Mouse (Mus musculus): Measurements from ENCODE around the gene Prlhr. TPM values are rescaled to one million over a fixed set of nuclear protein-coding genes. Genes with fewer than 3 reads are reported as not detected.

Gene Prlhr
- under 1 TPM; 0.29 to 0.46 TPM for total RNA-seq (2021)
- long read RNA-seq, experiment 1, result 0 reads
- long read RNA-seq, experiment 2, result 0 reads

GRCm38 (mm10) chr19:60468254-60468762 is at the start of gene Prlhr:
Gene Prlhr (minus strand): TSS chr19:60468304.
- H3K27ac ChIP-seq, result no peak within 1 kb of the TSS
- DNase-seq (ENCODE audit: low spot score in 2 of 2), result no peak
- no peak for TF ChIP-seq CTCF (conservative IDR thresholded peaks at IDR 0.05)
- peak within 1 kb of the TSS; percentile 43 for H3K4me3 ChIP-seq

- no peak for TF ChIP-seq CTCF (conservative IDR thresholded peaks at IDR 0.05)
- DNase-seq (ENCODE audit: low spot score in 2 of 2), result no peak
- Histone ChIP-seq H3K27ac (no peak overlapping the region), H3K4me3 (no peak overlapping the region)
Measured at GRCm38 (mm10) chr19:60515064-60515463, 47.0 kb upstream of the Prlhr start.

- H3K27ac ChIP-seq, result no peak overlapping the region
- no peak overlapping the region for H3K4me3 ChIP-seq
- DNase-seq (ENCODE audit: low spot score in 2 of 2), result peak in 1 of 2 experiments; percentile 48
- TF ChIP-seq CTCF (conservative IDR thresholded peaks at IDR 0.05), result peak; percentile 77
Measured at GRCm38 (mm10) chr19:60513431-60513830, 45.3 kb upstream of the Prlhr start.

GRCm38 (mm10) chr19:60500209-60500608 is 32.1 kb upstream of the Prlhr start:
- no peak for DNase-seq (ENCODE audit: low spot score in 2 of 2)
- H3K4me3 ChIP-seq, result no peak overlapping the region
- H3K27ac ChIP-seq, result no peak overlapping the region
- no peak for TF ChIP-seq CTCF (conservative IDR thresholded peaks at IDR 0.05)

GRCm38 (mm10) chr19:60497171-60497570 is 29.1 kb upstream of the Prlhr start:
- H3K4me3 ChIP-seq, result no peak overlapping the region
- DNase-seq (ENCODE audit: low spot score in 2 of 2), result no peak
- H3K27ac ChIP-seq, result no peak overlapping the region
- no peak for TF ChIP-seq CTCF (conservative IDR thresholded peaks at IDR 0.05)

GRCm38 (mm10) chr19:60495772-60496171 is 27.7 kb upstream of the Prlhr start:
- DNase-seq (ENCODE audit: low spot score in 2 of 2), result no peak
- no peak overlapping the region for H3K27ac ChIP-seq
- TF ChIP-seq CTCF (conservative IDR thresholded peaks at IDR 0.05), result no peak
- no peak overlapping the region for H3K4me3 ChIP-seq

- no peak for TF ChIP-seq CTCF (conservative IDR thresholded peaks at IDR 0.05)
- no peak overlapping the region for H3K27ac ChIP-seq
Measured at GRCm38 (mm10) chr19:60489566-60489965, 21.5 kb upstream of the Prlhr start.

GRCm38 (mm10) chr19:60485261-60485660 is 17.2 kb upstream of the Prlhr start:
- no peak for DNase-seq (ENCODE audit: low spot score in 2 of 2)
- TF ChIP-seq CTCF (conservative IDR thresholded peaks at IDR 0.05), result no peak
- Histone ChIP-seq H3K4me3 (no peak overlapping the region), H3K27ac (no peak overlapping the region)

More at GRCm38 (mm10) chr19:60489566-60489965, 21.5 kb upstream of the Prlhr start:
- no peak overlapping the region for H3K4me3 ChIP-seq
- no peak for DNase-seq (ENCODE audit: low spot score in 2 of 2)

GRCm38 (mm10) chr19:60478859-60479258 is 10.8 kb upstream of the Prlhr start:
- TF ChIP-seq CTCF (conservative IDR thresholded peaks at IDR 0.05), result no peak
- H3K27ac ChIP-seq, result no peak overlapping the region
- no peak for DNase-seq (ENCODE audit: low spot score in 2 of 2)
- H3K4me3 ChIP-seq, result no peak overlapping the region

GRCm38 (mm10) chr19:60477788-60478187 is 9.7 kb upstream of the Prlhr start:
- Histone ChIP-seq H3K27ac (no peak overlapping the region), H3K4me3 (no peak overlapping the region)
- no peak for TF ChIP-seq CTCF (conservative IDR thresholded peaks at IDR 0.05)
- DNase-seq (ENCODE audit: low spot score in 2 of 2), result no peak

GRCm38 (mm10) chr19:60468846-60469245 is 742 bp upstream of the Prlhr start:
- Histone ChIP-seq H3K4me3 (no peak overlapping the region), H3K27ac (no peak overlapping the region)
- no peak for TF ChIP-seq CTCF (conservative IDR thresholded peaks at IDR 0.05)
- DNase-seq (ENCODE audit: low spot score in 2 of 2), result no peak

- no peak for TF ChIP-seq CTCF (conservative IDR thresholded peaks at IDR 0.05)
- peak overlapping the region; percentile 43 for H3K4me3 ChIP-seq
- no peak overlapping the region for H3K27ac ChIP-seq
- no peak for DNase-seq (ENCODE audit: low spot score in 2 of 2)
Measured at GRCm38 (mm10) chr19:60467588-60468007, 506 bp downstream of the Prlhr start.

- H3K27ac ChIP-seq, result no peak overlapping the region
- TF ChIP-seq CTCF (conservative IDR thresholded peaks at IDR 0.05), result peak; percentile 84
- peak overlapping the region; percentile 43 for H3K4me3 ChIP-seq
- DNase-seq (ENCODE audit: low spot score in 2 of 2), result peak; percentile 48 to 68
Measured at GRCm38 (mm10) chr19:60466953-60467570, 1.0 kb downstream of the Prlhr start.

GRCm38 (mm10) chr19:60465726-60466125 is 2.4 kb downstream of the Prlhr start:
- no peak for DNase-seq (ENCODE audit: low spot score in 2 of 2)
- TF ChIP-seq CTCF (conservative IDR thresholded peaks at IDR 0.05), result no peak
- H3K27ac ChIP-seq, result no peak overlapping the region
- no peak overlapping the region for H3K4me3 ChIP-seq

Measured in layer of hippocampus, adult 2 months (tissue).